ENCODE assay signal across 1 mouse cellular context in the genomic region with DNA sequence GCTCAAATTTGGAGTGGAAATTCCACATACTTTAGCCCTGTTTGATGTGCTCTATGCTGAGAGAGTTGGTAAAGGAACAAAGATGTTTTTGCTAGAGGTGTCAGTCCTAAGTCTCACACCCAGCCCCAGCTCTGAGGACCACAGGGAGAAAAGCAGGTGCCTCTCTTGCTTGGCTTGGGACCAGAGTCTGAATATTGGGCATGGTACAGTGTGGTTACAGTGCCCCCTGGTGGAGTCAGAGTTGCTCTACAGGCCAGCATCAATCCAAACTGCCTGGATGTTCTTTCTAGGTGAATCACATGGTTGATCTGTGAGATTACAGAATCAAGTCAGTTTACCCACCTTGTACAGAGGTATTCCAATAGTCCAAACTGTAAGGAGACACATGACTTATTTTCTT.
A peak's percentile ranks its signal among the peaks of the same experiment; 100 is the strongest.
TF ChIP-seq lines count a peak whose summit lies in the region.

No protein-coding gene starts in this region.

TF ChIP-seq in CH12.LX, 34 proteins besides CTCF, POLR2A, EP300 and RAD21 (continued from another document):
- peak; percentile 44; the same call in 1 of the 2 replicates for TF ChIP-seq NRF1 (IDR thresholded peaks at IDR 0.05; ENCODE audit: low read depth, low read length)
- peak; percentile 49; the same call in 1 of the 2 replicates for TF ChIP-seq SIN3A (IDR thresholded peaks at IDR 0.05; ENCODE audit: low read length)
- TF ChIP-seq MAZ (IDR thresholded peaks at IDR 0.05; ENCODE audit: low read depth, low read length), result peak; percentile 40; the same call in 1 of the 2 replicates
- no peak for TF ChIP-seq UBTF (IDR thresholded peaks at IDR 0.05; ENCODE audit: low read depth, low read length)
- TF ChIP-seq MAX (IDR thresholded peaks at IDR 0.05; ENCODE audit: low read length), result peak; percentile 55; the same call in 1 of the 2 replicates
- no peak for TF ChIP-seq TCF12 (IDR thresholded peaks at IDR 0.05; ENCODE audit: low read depth, low read length)
- 0 out of 2 replicates have a peak, but pooled peaks have one; percentile 20 for TF ChIP-seq HCFC1 (IDR thresholded peaks at IDR 0.05; ENCODE audit: low read depth, low read length)
- TF ChIP-seq MYC (IDR thresholded peaks at IDR 0.05; ENCODE audit: low read depth, low read length), result peak; percentile 59
- TF ChIP-seq BHLHE40 (IDR thresholded peaks at IDR 0.05; ENCODE audit: low read depth, low read length), result 0 out of 2 replicates have a peak, but pooled peaks have one; percentile 23
- no peak for TF ChIP-seq ETS1 (conservative IDR thresholded peaks at IDR 0.05; ENCODE audit: low read depth, low read length)
- TF ChIP-seq GABPA (IDR thresholded peaks at IDR 0.05; ENCODE audit: insufficient replicate concordance, low read depth, low read length), result no peak
- TF ChIP-seq KAT2A (IDR thresholded peaks at IDR 0.05; ENCODE audit: insufficient replicate concordance, low read length), result no peak
- TF ChIP-seq IRF4 (IDR thresholded peaks at IDR 0.05; ENCODE audit: low read depth, low read length), result peak; percentile 57; the same call in 1 of the 2 replicates
- TF ChIP-seq ZC3H11A (IDR thresholded peaks at IDR 0.05; ENCODE audit: low read depth, low read length), result peak; percentile 94
- TF ChIP-seq USF2 (conservative IDR thresholded peaks at IDR 0.05; ENCODE audit: low read depth, low read length), result no peak
- TF ChIP-seq POLR2AphosphoS2 (IDR thresholded peaks at IDR 0.05; ENCODE audit: low read depth, low read length), result no peak
